Mouse (Mus musculus) liver, adult 2 months (tissue): ENCODE measurements at regions not wholly inside any gene's neighbourhood (a gene's known extent, or its start where the extent isn't known, plus 50 kb on each side); places are given as distances from the start of the nearest gene placed in this dataset.

ENCODE experiments used
- DNase-seq: peaks from one replicate; pipeline ENCODE4 v3.0.0-alpha.2; 2011; ENCODE audit warnings: low read depth, low spot score; ENCODE audit errors: extremely low read depth
- H3K27ac ChIP-seq: fragments of 200-500 bp; replicated peaks from 2 replicates; pipeline ENCODE4 v1.5.1; 2012; ENCODE audit warnings: low read depth, mild to moderate bottlenecking, control low read depth, inconsistent platforms, low read length; ENCODE audit not compliant: insufficient read depth
- H3K27me3 ChIP-seq: fragments of 200-500 bp; 2 replicates; pipeline ENCODE4 v1.6.1; 2012; ENCODE audit warnings: mild to moderate bottlenecking, moderate library complexity, low read length, inconsistent platforms; ENCODE audit not compliant: control insufficient read depth, insufficient read depth
- H3K36me3 ChIP-seq: fragments of 200-500 bp; 2 replicates; pipeline ENCODE4 v1.6.1; 2012; ENCODE audit warnings: low read length, inconsistent platforms; ENCODE audit not compliant: control insufficient read depth, insufficient read depth
- H3K4me1 ChIP-seq: fragments of 200-500 bp; 2 replicates; pipeline ENCODE4 v1.6.1; 2011; ENCODE audit warnings: low read length; ENCODE audit not compliant: control insufficient read depth, insufficient read depth
- H3K4me3 ChIP-seq: fragments of 200-500 bp; 2 replicates; pipeline ENCODE4 v1.5.1; 2011; ENCODE audit warnings: low read depth, mild to moderate bottlenecking, control low read depth, low read length, moderate library complexity; ENCODE audit not compliant: insufficient read depth
- H3K79me2 ChIP-seq: fragments of 200-500 bp; 2 replicates; pipeline ENCODE4 v1.6.1; 2012; ENCODE audit warnings: inconsistent platforms, mild to moderate bottlenecking, low read length, moderate library complexity; ENCODE audit not compliant: control insufficient read depth, insufficient read depth
- H3K9ac ChIP-seq: fragments of 200-500 bp; 2 replicates; pipeline ENCODE4 v1.6.1; 2012; ENCODE audit warnings: low read depth, mild to moderate bottlenecking, control low read depth, inconsistent platforms, low read length
- CTCF ChIP-seq: fragments of 200-500 bp; IDR thresholded peaks from 2 replicates; pipeline ENCODE4 v1.5.1; 2011; ENCODE audit warnings: low read depth, low read length, control low read depth
- POLR2A ChIP-seq: fragments of 200-500 bp; IDR thresholded peaks from 2 replicates; pipeline ENCODE4 v1.6.1; 2011; ENCODE audit warnings: low read length, control low read depth; ENCODE audit not compliant: insufficient read depth; ENCODE audit errors: extremely low read depth
- WGBS: fragments of 180-500 bp; shearing (Covaris S2); methylation state at CpG from one replicate; pipeline ENCODE4 v1.1.7; 2018; 5-methylcytosine and 5-hydroxymethylcytosine counted together

- peaks cover 4% of the 10 kb centered on the region; the same call in 1 of the 2 replicates for H3K4me1 ChIP-seq
- no peak for TF ChIP-seq CTCF
- no peak for TF ChIP-seq POLR2A
- 84% methylated on average over 7 of the region's 7 CpGs for whole genome bisulfite sequencing
- no peak overlapping the region for H3K27ac ChIP-seq
- H3K79me2 ChIP-seq = no peaks in the 10 kb centered on the region
- H3K27me3 ChIP-seq = no peaks in the 10 kb centered on the region
- no peak overlapping the region for H3K4me3 ChIP-seq
- no peaks in the 10 kb centered on the region for H3K36me3 ChIP-seq
- no peak overlapping the region for H3K9ac ChIP-seq
- peak; percentile 23 for DNase-seq
Observed at GRCm38 (mm10) chr10:124733103-124733502, 656.2 kb downstream of the Slc16a7 start.

- peak; percentile 7 for DNase-seq
Observed at GRCm38 (mm10) chr10:124732342-124732741, 656.9 kb downstream of the Slc16a7 start.

DNA sequence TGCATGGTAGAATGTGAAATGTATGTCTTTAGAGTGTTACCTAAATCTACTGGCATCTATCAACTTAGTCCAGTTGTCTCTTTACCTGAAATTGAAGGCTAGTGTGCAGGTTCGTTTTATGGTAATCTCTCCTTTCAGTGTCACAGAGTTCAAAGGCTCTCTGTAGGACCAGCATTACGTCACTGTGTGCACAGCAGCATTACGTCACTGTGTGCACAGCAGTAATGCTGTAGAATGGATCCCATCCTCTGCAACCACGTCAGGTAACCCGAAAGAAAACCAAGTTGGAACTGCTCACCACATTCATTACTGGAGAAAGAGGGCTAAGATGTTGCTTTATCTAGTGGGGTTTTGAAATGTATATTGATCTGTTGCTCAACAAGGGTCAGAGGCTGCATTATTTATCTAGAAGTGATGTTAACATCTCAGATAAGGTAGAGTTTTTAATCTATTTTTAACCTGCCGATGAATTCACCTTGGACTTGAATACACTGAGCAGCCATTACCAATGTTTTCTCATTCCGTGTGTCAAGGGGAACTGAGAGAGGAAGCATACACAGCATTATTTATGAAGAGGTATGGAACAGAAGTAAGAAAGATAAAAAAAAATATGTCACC lies 657.9 kb downstream of the Slc16a7 start:
- DNase-seq = peak; percentile 58
- Histone ChIP-seq H3K4me3 (no peak overlapping the region), H3K36me3 (no peaks in the 10 kb centered on the region), H3K4me1 (peaks cover 4% of the 10 kb centered on the region; the same call in 1 of the 2 replicates), H3K27me3 (no peaks in the 10 kb centered on the region), H3K27ac (no peak overlapping the region), H3K79me2 (no peaks in the 10 kb centered on the region), H3K9ac (no peak overlapping the region)
- no peak for TF ChIP-seq POLR2A
- TF ChIP-seq CTCF = no peak
- WGBS = 22% methylated on average over 7 of the region's 7 CpGs

More at GRCm38 (mm10) chr10:124732342-124732741, 656.9 kb downstream of the Slc16a7 start:
- no peaks in the 10 kb centered on the region for H3K79me2 ChIP-seq
- peaks cover 4% of the 10 kb centered on the region; the same call in 1 of the 2 replicates for H3K4me1 ChIP-seq
- no peak overlapping the region for H3K4me3 ChIP-seq
- TF ChIP-seq CTCF = no peak
- WGBS = 69% methylated on average over 2 of the region's 2 CpGs
- no peaks in the 10 kb centered on the region for H3K36me3 ChIP-seq
- no peaks in the 10 kb centered on the region for H3K27me3 ChIP-seq
- no peak overlapping the region for H3K27ac ChIP-seq
- no peak overlapping the region for H3K9ac ChIP-seq

- Histone ChIP-seq H3K27ac (no peak overlapping the region), H3K36me3 (no peaks in the 10 kb centered on the region), H3K9ac (no peak overlapping the region), H3K27me3 (no peaks in the 10 kb centered on the region), H3K4me1 (no peaks in the 10 kb centered on the region), H3K4me3 (no peak overlapping the region), H3K79me2 (no peaks in the 10 kb centered on the region)
- TF ChIP-seq CTCF (no peak), POLR2A (no peak)
- 73% methylated on average over 3 of the region's 3 CpGs for WGBS
- DNase-seq = peak; percentile 3
Observed at GRCm38 (mm10) chr10:124712647-124713046, 676.6 kb downstream of the Slc16a7 start.

- no peaks in the 10 kb centered on the region for H3K4me1 ChIP-seq
- H3K27me3 ChIP-seq = no peaks in the 10 kb centered on the region
- no peak for TF ChIP-seq POLR2A
- no peak for TF ChIP-seq CTCF
- DNase-seq = no peak
- H3K27ac ChIP-seq = no peak overlapping the region
- H3K4me3 ChIP-seq = no peak overlapping the region
- 91% methylated on average over 3 of the region's 3 CpGs for WGBS
- no peaks in the 10 kb centered on the region for H3K79me2 ChIP-seq
- no peaks in the 10 kb centered on the region for H3K36me3 ChIP-seq
- no peak overlapping the region for H3K9ac ChIP-seq
Observed at GRCm38 (mm10) chr10:124710954-124711353, 678.3 kb downstream of the Slc16a7 start.

DNA sequence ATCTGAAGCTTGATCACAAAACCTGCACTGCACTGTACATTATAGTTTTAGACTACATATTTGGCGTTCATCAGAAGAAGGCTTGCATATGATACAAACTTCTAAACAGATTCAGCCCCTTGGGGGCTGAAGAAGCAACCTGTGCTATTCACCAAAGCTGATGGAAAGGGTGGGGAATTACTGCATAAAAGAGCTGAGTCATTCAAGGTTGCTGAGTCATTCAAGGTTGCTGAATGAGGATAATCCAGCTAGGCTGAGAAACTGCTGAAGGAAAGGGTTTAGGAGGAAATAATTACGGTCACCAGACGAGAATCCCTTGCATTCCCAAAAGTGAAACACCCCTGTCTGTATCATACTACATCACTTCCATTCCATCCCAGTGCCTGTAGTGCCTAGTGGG lies 679.4 kb downstream of the Slc16a7 start:
- TF ChIP-seq CTCF = no peak
- TF ChIP-seq POLR2A = no peak
- DNase-seq = no peak
- H3K9ac ChIP-seq = no peak overlapping the region
- no peaks in the 10 kb centered on the region for H3K79me2 ChIP-seq
- H3K27me3 ChIP-seq = no peaks in the 10 kb centered on the region
- H3K4me3 ChIP-seq = no peak overlapping the region
- H3K27ac ChIP-seq = no peak overlapping the region
- 78% methylated on average over 3 of the region's 3 CpGs for WGBS
- H3K36me3 ChIP-seq = no peaks in the 10 kb centered on the region
- H3K4me1 ChIP-seq = no peaks in the 10 kb centered on the region
